Mouse (Mus musculus) cerebellum, adult 2 months (tissue): Measurements from ENCODE around the gene Acox1.

Source experiments
- CTCF ChIP-seq: fragments of 200-500 bp; IDR thresholded peaks from 2 replicates; pipeline ENCODE4 v1.5.1; 2011; ENCODE audit warnings: low read depth, mild to moderate bottlenecking, control low read depth, low read length, moderate library complexity, borderline replicate concordance; ENCODE audit not compliant: insufficient read depth
- POLR2A ChIP-seq: fragments of 200-500 bp; IDR thresholded peaks from 2 replicates; pipeline ENCODE4 v1.6.1; 2011; ENCODE audit warnings: low read length, control low read depth, borderline replicate concordance; ENCODE audit not compliant: insufficient read depth

DNA sequence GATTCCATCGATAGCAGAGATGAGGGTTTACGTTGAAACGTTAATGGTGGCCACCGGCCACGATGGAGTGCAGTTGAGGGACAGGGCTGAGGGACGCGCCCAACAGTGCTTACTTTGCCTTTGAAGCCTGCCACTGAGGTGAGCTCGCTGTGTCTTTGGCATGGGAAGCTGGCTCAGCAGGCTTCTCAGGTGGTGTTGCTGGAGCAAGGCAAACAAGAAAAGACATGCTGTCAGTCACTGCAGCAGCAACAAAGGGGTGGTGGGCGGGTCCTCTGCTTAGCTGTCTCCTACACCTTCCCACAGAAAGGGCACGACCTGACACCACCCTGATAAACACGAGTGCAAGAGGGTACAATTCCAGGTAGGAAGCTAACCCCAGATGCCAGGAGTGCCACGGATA is 37.5 kb downstream of the Acox1 start:
- TF ChIP-seq POLR2A (no peak), CTCF (no peak)
